Mouse (Mus musculus): ENCODE data around the gene Gm15097.
"Not testable (repeated sequence)": the region's sequence is repeated elsewhere in the genome, so short reads cannot be mapped to it uniquely, and the experiment has no call there.

Gene Gm15097

GRCm38 (mm10) chrX:149784173-149784572 lies at the start of gene Gm15097:
Gm15097 (plus strand) TSS chrX:149784473.
- in situ Hi-C loops (cut with MboI; ENCODE audit: low sequenced_read_pairs) = not testable (repeated sequence)

DNA sequence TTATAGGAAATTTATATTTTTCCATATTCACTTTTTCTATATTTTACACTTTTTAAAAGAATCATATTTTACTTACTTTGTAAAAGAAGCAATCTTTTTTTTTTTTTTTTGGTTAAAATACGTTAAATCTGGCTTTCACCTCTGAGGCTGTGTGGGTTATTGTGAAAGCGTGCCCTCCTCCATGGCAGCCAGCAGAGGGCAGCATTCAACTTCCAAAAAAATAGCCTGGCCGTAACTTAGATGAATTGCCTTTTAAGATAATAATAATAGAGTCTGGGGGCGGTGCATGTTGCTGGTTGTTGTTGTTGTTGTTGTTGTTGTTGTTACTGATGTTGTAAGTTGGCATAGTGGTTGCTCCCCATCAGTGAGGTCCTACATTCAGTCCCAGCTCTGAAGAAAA lies 21.4 kb upstream of the Gm15097 start:
- in situ Hi-C loops (cut with MboI; ENCODE audit: low sequenced_read_pairs) = not testable (repeated sequence)

GRCm38 (mm10) chrX:149811178-149811577 lies 26.9 kb downstream of the Gm15097 start:
- in situ Hi-C loops (cut with MboI; ENCODE audit: low sequenced_read_pairs) = not testable (repeated sequence)
